Mouse (Mus musculus): ENCODE measurements around the gene Ctu1. TPM values are rescaled to one million over a fixed set of nuclear protein-coding genes. Genes with fewer than 3 reads are reported as not detected.

Ctu1 gene
- total and polyA plus RNA-seq, 3 experiments, result 5.5 to 7.8 (median 7.2) TPM

DNA sequence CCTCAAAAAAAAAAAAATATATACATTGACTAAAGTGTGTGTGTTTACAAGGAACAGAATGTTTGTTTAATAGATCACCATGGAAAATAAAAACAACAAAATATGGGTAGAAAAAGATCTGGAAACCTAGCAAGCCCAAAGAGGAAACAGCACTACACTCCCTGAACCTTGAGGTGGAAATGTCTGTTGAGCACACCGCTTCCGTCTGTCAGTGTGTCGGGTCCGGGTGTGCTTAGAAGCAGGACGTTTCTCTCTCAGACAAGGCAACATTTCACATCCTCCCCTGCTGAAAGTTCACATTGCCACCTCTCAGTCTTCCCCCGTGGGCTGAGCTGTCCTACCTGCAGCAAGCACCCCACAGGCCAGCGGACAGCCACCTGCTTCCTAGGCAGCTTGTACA is 48.9 kb upstream of the Ctu1 start:
- H3K4me2 ChIP-seq (ENCODE audit: insufficient read depth, low read depth, poor library complexity, severe bottlenecking), result no peak overlapping the region
- no peak overlapping the region for H3K27ac ChIP-seq (ENCODE audit: insufficient read depth, low read depth)
- no peaks in the 10 kb centered on the region for H3K36me3 ChIP-seq (replicated peaks in 1 of 2; ENCODE audit: control insufficient read depth in 1 of 2, insufficient read depth in 1 of 2, low read length in 1 of 2)
- no peak overlapping the region for H3K9ac ChIP-seq (ENCODE audit: insufficient read depth, low read depth)
- no peaks in the 10 kb centered on the region for H3K27me3 ChIP-seq (replicated peaks)
- DNase-seq (ENCODE audit: extremely low read depth), result no peak
- no peak overlapping the region for H3K4me3 ChIP-seq (replicated peaks in 1 of 3; ENCODE audit: low read depth in 2 of 3, low read length in 2 of 3, poor library complexity in 1 of 3)
- H3K9me3 ChIP-seq (replicated peaks; ENCODE audit: low read length), result no peaks in the 10 kb centered on the region
- no peaks in the 10 kb centered on the region for H3K79me2 ChIP-seq (replicated peaks; ENCODE audit: control insufficient read depth, extremely low read depth, insufficient read depth, poor library complexity, severe bottlenecking)
- peaks cover 10 to 19% of the 10 kb centered on the region in 2 experiments for H3K4me1 ChIP-seq (ENCODE audit: control insufficient read depth in 1 of 2, insufficient read depth in 2 of 2)
- in situ Hi-C loops (cut with MboI; ENCODE audit: low pct_ligation_motif_present, low pct_unique_long_range_greater_than_20kb, low sequenced_read_pairs) (no loop called here), dilution Hi-C loops (cut with MboI; ENCODE audit: extremely low pct_ligation_motif_present, extremely low pct_unique_long_range_greater_than_20kb, low sequenced_read_pairs) (no loop called here)
- no peak for TF ChIP-seq ZKSCAN1 (IDR thresholded peaks at IDR 0.05; ENCODE audit: borderline replicate concordance, low read depth, low read length)
- TF ChIP-seq E2F4 (IDR thresholded peaks at IDR 0.05; ENCODE audit: insufficient replicate concordance, low read depth, low read length), result no peak
- no peak for TF ChIP-seq ZC3H11A (IDR thresholded peaks at IDR 0.05; ENCODE audit: low read depth, low read length)
- no peak for TF ChIP-seq NELFE (IDR thresholded peaks at IDR 0.05; ENCODE audit: low read depth, low read length)
- no peak for TF ChIP-seq MEF2A (IDR thresholded peaks at IDR 0.05; ENCODE audit: borderline replicate concordance, low read depth, low read length)
- no peak for TF ChIP-seq IRF4 (IDR thresholded peaks at IDR 0.05; ENCODE audit: low read depth, low read length)
- TF ChIP-seq UBTF (IDR thresholded peaks at IDR 0.05; ENCODE audit: low read depth, low read length), result no peak
- no peak for TF ChIP-seq ETS1 (conservative IDR thresholded peaks at IDR 0.05; ENCODE audit: low read depth, low read length)
- no peak for TF ChIP-seq HCFC1 (IDR thresholded peaks at IDR 0.05; ENCODE audit: low read depth, low read length)
- TF ChIP-seq RAD21 (IDR thresholded peaks at IDR 0.05; ENCODE audit: low read depth, low read length), result no peak
- no peak for TF ChIP-seq MAFK (IDR thresholded peaks at IDR 0.05; ENCODE audit: insufficient replicate concordance, low read length)
- no peak for TF ChIP-seq NRF1 (IDR thresholded peaks at IDR 0.05; ENCODE audit: low read depth, low read length)
- no peak for TF ChIP-seq TBP (conservative IDR thresholded peaks at IDR 0.05; ENCODE audit: low read depth, low read length)

GRCm38 (mm10) chr7:43623819-43624218 is 48.0 kb upstream of the Ctu1 start:
- H3K27ac ChIP-seq (ENCODE audit: insufficient read depth, low read depth), result no peak overlapping the region
- TF ChIP-seq MAZ (IDR thresholded peaks at IDR 0.05; ENCODE audit: low read depth, low read length) (no peak), USF1 (IDR thresholded peaks at IDR 0.05; ENCODE audit: low read depth, low read length) (no peak), ETS1 (conservative IDR thresholded peaks at IDR 0.05; ENCODE audit: low read depth, low read length) (no peak), SIN3A (IDR thresholded peaks at IDR 0.05; ENCODE audit: low read length) (no peak), POLR2AphosphoS2 (IDR thresholded peaks at IDR 0.05; ENCODE audit: low read depth, low read length) (no peak), JUND (conservative IDR thresholded peaks at IDR 0.05; ENCODE audit: low read depth, low read length) (no peak), KAT2A (IDR thresholded peaks at IDR 0.05; ENCODE audit: insufficient replicate concordance, low read length) (no peak), NELFE (IDR thresholded peaks at IDR 0.05; ENCODE audit: low read depth, low read length) (no peak)
- in situ Hi-C loops (cut with MboI; ENCODE audit: low pct_ligation_motif_present, low pct_unique_long_range_greater_than_20kb, low sequenced_read_pairs), result no loop called here
- no peak overlapping the region for H3K4me2 ChIP-seq (ENCODE audit: insufficient read depth, low read depth, poor library complexity, severe bottlenecking)
- H3K79me2 ChIP-seq (replicated peaks; ENCODE audit: control insufficient read depth, extremely low read depth, insufficient read depth, poor library complexity, severe bottlenecking), result no peaks in the 10 kb centered on the region
- peaks cover 10 to 19% of the 10 kb centered on the region in 2 experiments for H3K4me1 ChIP-seq (ENCODE audit: control insufficient read depth in 1 of 2, insufficient read depth in 2 of 2)
- dilution Hi-C loops (cut with MboI; ENCODE audit: extremely low pct_ligation_motif_present, extremely low pct_unique_long_range_greater_than_20kb, low sequenced_read_pairs), result no loop called here
- no peak for DNase-seq (ENCODE audit: extremely low read depth)
- no peak overlapping the region for H3K9ac ChIP-seq (ENCODE audit: insufficient read depth, low read depth)
- no peak overlapping the region for H3K4me3 ChIP-seq (replicated peaks in 1 of 3; ENCODE audit: low read depth in 2 of 3, low read length in 2 of 3, poor library complexity in 1 of 3)
- no peaks in the 10 kb centered on the region for H3K36me3 ChIP-seq (replicated peaks in 1 of 2; ENCODE audit: control insufficient read depth in 1 of 2, insufficient read depth in 1 of 2, low read length in 1 of 2)
- no peaks in the 10 kb centered on the region for H3K27me3 ChIP-seq (replicated peaks)
- H3K9me3 ChIP-seq (replicated peaks; ENCODE audit: low read length), result no peaks in the 10 kb centered on the region

All from CH12.LX (cell line).